In the genomic region with DNA sequence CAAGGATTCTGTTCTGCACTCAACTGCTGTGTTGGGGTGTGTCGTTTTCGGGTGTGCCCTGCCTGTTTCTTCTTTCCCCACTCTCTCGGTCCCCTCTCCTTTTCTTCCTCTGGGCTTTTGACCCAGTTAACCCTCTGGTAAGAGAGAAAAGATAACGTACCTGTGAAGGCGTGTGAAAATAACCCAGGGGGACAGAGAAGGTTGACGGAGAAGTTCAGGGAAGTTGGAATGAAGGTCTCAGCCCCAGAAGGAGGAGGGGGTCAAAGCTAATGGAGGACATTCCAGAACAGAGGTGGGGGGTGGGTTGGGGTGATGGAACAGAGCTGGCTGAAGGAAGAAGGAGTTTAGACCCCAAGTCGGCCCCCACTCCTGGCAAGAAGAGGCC, we compare ENCODE assay signal across 8 mouse cellular contexts. TPM values are rescaled to one million over a fixed set of nuclear protein-coding genes. Genes with fewer than 3 reads are reported as not detected.
DNase-seq lines count a peak whose midpoint lies in the region; ATAC-seq and TF ChIP-seq lines count a peak whose summit lies in the region.
"Had no signal": no experiment of that assay in that cellular context is flagged by ENCODE, and none has a peak within 500 bp of the region (broad histone marks: within the 10 kb centered on the region; RNA-seq: fewer than 3 reads in every experiment).

No protein-coding gene starts in this region.

- peak overlapping the region; percentile 96 for H3K27ac ChIP-seq in spleen, adult 2 months (ENCODE audit: insufficient read depth, low read length)
- H3K27ac ChIP-seq in forebrain, embryonic 10.5 days, result peak overlapping the region; percentile 96
- peak overlapping the region; percentile 76 for H3K27ac ChIP-seq in limb, embryonic 12.5 days
- H3K27ac ChIP-seq in stomach, embryonic 14.5 days (ENCODE audit: low read length), result peak overlapping the region; percentile 85

- peaks cover 13% of the 10 kb centered on the region; the same call in 1 of the 2 replicates for H3K4me1 ChIP-seq in spleen, adult 2 months (ENCODE audit: control insufficient read depth, insufficient read depth, insufficient read length)
- peaks cover 86% of the 10 kb centered on the region for H3K4me1 ChIP-seq in forebrain, embryonic 10.5 days
- peaks cover 55% of the 10 kb centered on the region for H3K4me1 ChIP-seq in limb, embryonic 12.5 days (replicated peaks)
- peaks cover 43% of the 10 kb centered on the region; the same call in 1 of the 2 replicates for H3K4me1 ChIP-seq in stomach, embryonic 14.5 days (ENCODE audit: control insufficient read depth, insufficient read depth, low read length)

- H3K27me3 ChIP-seq in spleen, adult 2 months (ENCODE audit: control insufficient read depth, insufficient read depth, low read length), result no peaks in the 10 kb centered on the region
- H3K27me3 ChIP-seq in forebrain, embryonic 10.5 days (ENCODE audit: poor library complexity, severe bottlenecking), result no peaks in the 10 kb centered on the region
- H3K27me3 ChIP-seq in limb, embryonic 12.5 days, result no peaks in the 10 kb centered on the region
- H3K27me3 ChIP-seq in stomach, embryonic 14.5 days (ENCODE audit: control insufficient read depth, insufficient read depth, low read length), result no peaks in the 10 kb centered on the region

- H3K4me3 ChIP-seq in spleen, adult 2 months (ENCODE audit: extremely low read depth, insufficient read depth, insufficient read length), result peak overlapping the region; percentile 97
- peak overlapping the region; percentile 77 for H3K4me3 ChIP-seq in forebrain, embryonic 10.5 days
- H3K4me3 ChIP-seq in limb, embryonic 12.5 days (replicated peaks), result peak overlapping the region; percentile 67
- H3K4me3 ChIP-seq in stomach, embryonic 14.5 days (ENCODE audit: low read depth, low read length), result peak overlapping the region; percentile 63

- peak overlapping the region; percentile 79 for H3K9ac ChIP-seq in limb, embryonic 12.5 days (replicated peaks)
- peak overlapping the region; percentile 74 for H3K9ac ChIP-seq in stomach, embryonic 14.5 days (replicated peaks; ENCODE audit: low read depth, low read length)

- WGBS in spleen, adult 2 months, result under 1% methylated on average over 7 of the region's 7 CpGs
- 9% methylated on average over 7 of the region's 7 CpGs for WGBS in forebrain, embryonic 10.5 days
- 7% methylated on average over 7 of the region's 7 CpGs for WGBS in limb, embryonic 12.5 days
- 4% methylated on average over 7 of the region's 7 CpGs for WGBS in stomach, embryonic 14.5 days

- peaks cover 6% of the 10 kb centered on the region for H3K9me3 ChIP-seq in forebrain, embryonic 10.5 days
- 0 out of 2 replicates have a peak, but pooled peaks cover 3% of the 10 kb centered on the region for H3K9me3 ChIP-seq in limb, embryonic 12.5 days
- H3K9me3 ChIP-seq in stomach, embryonic 14.5 days (ENCODE audit: control insufficient read depth, low read depth, low read length), result no peaks in the 10 kb centered on the region

- no peak for TF ChIP-seq CTCF in spleen, adult 2 months (IDR thresholded peaks at IDR 0.05; ENCODE audit: extremely low read depth, insufficient read depth, insufficient read length, insufficient replicate concordance)

- peaks cover 13% of the 10 kb centered on the region for H3K36me3 ChIP-seq in spleen, adult 2 months (ENCODE audit: control insufficient read depth, insufficient read depth, low read length)
- peaks cover 63% of the 10 kb centered on the region for H3K36me3 ChIP-seq in forebrain, embryonic 10.5 days (replicated peaks)
- H3K36me3 ChIP-seq in limb, embryonic 12.5 days, result peaks cover 47% of the 10 kb centered on the region
- no peaks in the 10 kb centered on the region for H3K36me3 ChIP-seq in stomach, embryonic 14.5 days (ENCODE audit: control insufficient read depth, insufficient read depth, low read length)

- peak overlapping the region; percentile 98 for H3K4me2 ChIP-seq in limb, embryonic 12.5 days
- peak overlapping the region; percentile 92 for H3K4me2 ChIP-seq in stomach, embryonic 14.5 days (replicated peaks; ENCODE audit: low read depth, low read length)

- TF ChIP-seq POLR2A in spleen, adult 2 months (IDR thresholded peaks at IDR 0.05; ENCODE audit: low read depth, low read length), result no peak

- no peak for ATAC-seq in limb, embryonic 12.5 days (ENCODE audit: insufficient number of reproducible peaks, insufficient read depth, low FRiP score, low TSS enrichment, low read depth)
- ATAC-seq in stomach, embryonic 14.5 days (ENCODE audit: insufficient number of reproducible peaks, insufficient read depth, low FRiP score, low read depth), result no peak
- ATAC-seq in megakaryocyte-erythroid progenitor cell, adult 5-6 weeks (replicated peaks; ENCODE audit: low FRiP score, low TSS enrichment, poor library complexity, severe bottlenecking), result no peak

- DNase-seq in spleen, adult 2 months (ENCODE audit: low read depth in 1 of 2, low spot score in 2 of 2), result no peak
- no peak for DNase-seq in spleen, postnatal 36 days (ENCODE audit: low spot score in 2 of 2)
- no peak for DNase-seq in forebrain, embryonic 10.5 days (ENCODE audit: extremely low spot score, low spot score)
- DNase-seq in cerebellum, postnatal 4 days (ENCODE audit: low spot score in 2 of 2), result no peak
- DNase-seq: cerebellum, adult 11-12 months had no signal

RNA-seq across cellular contexts. Expression of gene Ppp1r18, which starts 3.6 kb away (rescaled TPM):
- 144 and 155 TPM in 2 replicates for polyA plus RNA-seq in spleen, adult 2 months (2012; rRNA removed)
- 21.3 and 21.6 TPM in 2 replicates for polyA plus RNA-seq in forebrain, embryonic 10.5 days (2016; fragmentation: Nextera tagmentation; extraction: Ambion mirVana)
- polyA plus RNA-seq in limb, embryonic 12.5 days (2016; fragmentation: Nextera tagmentation; extraction: Ambion mirVana), result 21.3 and 24.0 TPM in 2 replicates
- polyA plus RNA-seq in stomach, embryonic 14.5 days (2014; fragmentation: Nextera tagmentation; extraction: Ambion mirVana), result 18.8 and 20.1 TPM in 2 replicates
- total RNA-seq in megakaryocyte-erythroid progenitor cell, adult 5-6 weeks (2014; fragmentation: Nextera tagmentation), result 11.9 and 13.3 TPM in 2 replicates
- total RNA-seq in megakaryocyte-erythroid progenitor cell, adult 5-6 weeks (2017), result 1.0 and 2.3 TPM in 2 replicates

RNA-seq across cellular contexts. Expression of gene Nrm, which starts 7.8 kb away (rescaled TPM):
- polyA plus RNA-seq in spleen, adult 2 months (2012; rRNA removed), result 58.5 and 84.2 TPM in 2 replicates
- 81.9 and 84.0 TPM in 2 replicates for polyA plus RNA-seq in forebrain, embryonic 10.5 days (2016; fragmentation: Nextera tagmentation; extraction: Ambion mirVana)
- 51.3 and 52.5 TPM in 2 replicates for polyA plus RNA-seq in limb, embryonic 12.5 days (2016; fragmentation: Nextera tagmentation; extraction: Ambion mirVana)
- polyA plus RNA-seq in stomach, embryonic 14.5 days (2014; fragmentation: Nextera tagmentation; extraction: Ambion mirVana), result 65.3 and 67.1 TPM in 2 replicates
- total RNA-seq in megakaryocyte-erythroid progenitor cell, adult 5-6 weeks (2014; fragmentation: Nextera tagmentation), result 27.0 and 32.4 TPM in 2 replicates
- 15.0 and 26.4 TPM in 2 replicates for total RNA-seq in megakaryocyte-erythroid progenitor cell, adult 5-6 weeks (2017)

RNA-seq across cellular contexts. Expression of gene Dhx16, which starts 10.7 kb away (rescaled TPM):
- 79.1 and 85.7 TPM in 2 replicates for polyA plus RNA-seq in spleen, adult 2 months (2012; rRNA removed)
- polyA plus RNA-seq in forebrain, embryonic 10.5 days (2016; fragmentation: Nextera tagmentation; extraction: Ambion mirVana), result 59.6 and 60.3 TPM in 2 replicates
- 56.9 and 64.3 TPM in 2 replicates for polyA plus RNA-seq in limb, embryonic 12.5 days (2016; fragmentation: Nextera tagmentation; extraction: Ambion mirVana)
- 34.0 and 38.0 TPM in 2 replicates for polyA plus RNA-seq in stomach, embryonic 14.5 days (2014; fragmentation: Nextera tagmentation; extraction: Ambion mirVana)
- 132 and 133 TPM in 2 replicates for total RNA-seq in megakaryocyte-erythroid progenitor cell, adult 5-6 weeks (2014; fragmentation: Nextera tagmentation)
- total RNA-seq in megakaryocyte-erythroid progenitor cell, adult 5-6 weeks (2017), result 51.3 and 68.8 TPM in 2 replicates

RNA-seq across cellular contexts. Expression of gene Mdc1, which starts 27.6 kb away (rescaled TPM):
- 10.8 and 11.6 TPM in 2 replicates for polyA plus RNA-seq in spleen, adult 2 months (2012; rRNA removed)
- 26.9 and 29.3 TPM in 2 replicates for polyA plus RNA-seq in forebrain, embryonic 10.5 days (2016; fragmentation: Nextera tagmentation; extraction: Ambion mirVana)
- 16.9 and 19.4 TPM in 2 replicates for polyA plus RNA-seq in limb, embryonic 12.5 days (2016; fragmentation: Nextera tagmentation; extraction: Ambion mirVana)
- 18.7 and 19.2 TPM in 2 replicates for polyA plus RNA-seq in stomach, embryonic 14.5 days (2014; fragmentation: Nextera tagmentation; extraction: Ambion mirVana)
- 71.8 and 74.8 TPM in 2 replicates for total RNA-seq in megakaryocyte-erythroid progenitor cell, adult 5-6 weeks (2014; fragmentation: Nextera tagmentation)
- total RNA-seq in megakaryocyte-erythroid progenitor cell, adult 5-6 weeks (2017), result 18.4 and 19.8 TPM in 2 replicates

RNA-seq across cellular contexts. Expression of gene 2310061I04Rik, which starts 28.3 kb away (rescaled TPM):
- polyA plus RNA-seq in spleen, adult 2 months (2012; rRNA removed), result 35.4 and 39.9 TPM in 2 replicates
- 29.8 and 32.4 TPM in 2 replicates for polyA plus RNA-seq in forebrain, embryonic 10.5 days (2016; fragmentation: Nextera tagmentation; extraction: Ambion mirVana)
- polyA plus RNA-seq in limb, embryonic 12.5 days (2016; fragmentation: Nextera tagmentation; extraction: Ambion mirVana), result 18.6 and 24.8 TPM in 2 replicates
- polyA plus RNA-seq in stomach, embryonic 14.5 days (2014; fragmentation: Nextera tagmentation; extraction: Ambion mirVana), result 26.7 and 29.8 TPM in 2 replicates
- 107 and 160 TPM in 2 replicates for total RNA-seq in megakaryocyte-erythroid progenitor cell, adult 5-6 weeks (2014; fragmentation: Nextera tagmentation)
- 8.1 and 10.9 TPM in 2 replicates for total RNA-seq in megakaryocyte-erythroid progenitor cell, adult 5-6 weeks (2017)
